Mouse (Mus musculus) embryonic facial prominence, embryonic 10.5 days (tissue): ENCODE results near the gene Wdtc1. TPM values are rescaled to one million over a fixed set of nuclear protein-coding genes. Genes with fewer than 3 reads are reported as not detected.

Source experiments
- DNase-seq: peaks from one replicate; pipeline ENCODE4 v3.0.0-alpha.2; 2017; ENCODE audit warnings: low spot score
- H3K27ac ChIP-seq: fragments of 300-500 bp; sonication (generic); replicated peaks from 2 replicates; pipeline ENCODE4 v1.5.1; 2016; ENCODE audit warnings: mild to moderate bottlenecking
- H3K27me3 ChIP-seq: fragments of 300-500 bp; sonication (generic); replicated peaks from 2 replicates; pipeline ENCODE4 v1.6.1; 2016; ENCODE audit warnings: low read depth, mild to moderate bottlenecking; ENCODE audit not compliant: poor library complexity, severe bottlenecking
- H3K36me3 ChIP-seq: fragments of 300-500 bp; sonication (generic); replicated peaks from 2 replicates; pipeline ENCODE4 v1.6.1; 2016; ENCODE audit warnings: mild to moderate bottlenecking, moderate library complexity
- H3K4me1 ChIP-seq: fragments of 300-500 bp; sonication (generic); 2 replicates; pipeline ENCODE4 v1.6.1; 2016
- H3K4me3 ChIP-seq: fragments of 300-500 bp; sonication (generic); 2 replicates; pipeline ENCODE4 v1.5.1; 2016; ENCODE audit warnings: mild to moderate bottlenecking, moderate library complexity
- H3K9me3 ChIP-seq: fragments of 300-500 bp; sonication (generic); 2 replicates; pipeline ENCODE4 v1.6.1; 2016; ENCODE audit warnings: mild to moderate bottlenecking
- WGBS: fragments of 180-500 bp; shearing (Covaris S2); methylation state at CpG from one replicate; pipeline ENCODE4 v1.1.7; 2016; 5-methylcytosine and 5-hydroxymethylcytosine counted together
- polyA plus RNA-seq: library from polyadenylated mRNA; unstranded; fragments of >200 nt; fragmentation: Nextera tagmentation; extraction: Ambion mirVana; gene quantifications from 2 replicates; pipeline ENCODE4 v1.2.1, GENCODE M21; 2016

The Wdtc1 gene
- polyA plus RNA-seq, 1 experiment from 2014 or later, result 17.7 TPM

DNA sequence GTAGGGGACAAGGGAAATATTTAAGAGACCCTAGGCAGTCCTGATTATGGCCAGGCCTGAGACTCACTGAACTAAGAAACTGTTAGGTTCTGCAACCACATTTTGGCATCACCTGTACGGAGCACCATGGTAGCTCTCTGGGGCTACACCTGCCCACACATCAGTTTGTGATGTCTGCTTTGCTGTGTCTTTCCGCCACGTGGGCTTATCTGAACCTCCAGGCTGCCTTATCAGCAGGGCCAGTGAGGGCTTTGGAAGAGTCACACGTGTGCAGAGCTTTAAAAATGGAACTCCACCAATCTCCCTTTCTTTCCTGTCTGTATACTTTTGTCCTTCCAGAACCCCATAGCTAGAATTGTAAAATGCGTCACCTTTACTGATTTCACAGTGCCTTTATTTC, 67.3 kb downstream of the Wdtc1 start:
- H3K27ac ChIP-seq, result no peak overlapping the region
- H3K4me1 ChIP-seq, result peaks cover 36% of the 10 kb centered on the region
- no peak for DNase-seq
- no peaks in the 10 kb centered on the region for H3K27me3 ChIP-seq
- 0 out of 2 replicates have a peak, but pooled peaks cover 2% of the 10 kb centered on the region for H3K36me3 ChIP-seq
- no peaks in the 10 kb centered on the region for H3K9me3 ChIP-seq
- 83% methylated on average over 5 of the region's 5 CpGs for WGBS
- no peak overlapping the region for H3K4me3 ChIP-seq

DNA sequence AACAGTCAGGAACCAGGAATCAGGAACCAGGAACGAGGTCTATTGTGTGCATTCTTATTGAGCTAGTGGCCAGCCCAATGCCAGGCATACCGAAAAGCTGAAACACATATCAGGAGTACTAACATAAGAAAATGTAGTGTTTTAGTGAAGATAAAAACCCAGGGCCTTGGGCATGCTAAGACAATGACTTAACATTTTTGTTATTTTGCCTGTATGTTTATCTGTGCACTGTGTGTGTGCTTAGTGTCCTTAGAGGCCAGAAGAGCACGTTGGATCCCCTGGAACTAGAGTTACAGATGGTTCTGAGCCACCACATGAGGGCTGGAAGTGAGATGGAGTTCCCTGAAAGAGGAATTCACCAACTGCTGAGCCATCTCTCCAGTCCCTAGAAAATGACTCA, 68.0 kb downstream of the Wdtc1 start:
- DNase-seq, result no peak
- peak overlapping the region; percentile 52; the same call in 1 of the 2 replicates for H3K27ac ChIP-seq
- peaks cover 39% of the 10 kb centered on the region for H3K4me1 ChIP-seq
- H3K36me3 ChIP-seq, result no peaks in the 10 kb centered on the region
- no peaks in the 10 kb centered on the region for H3K9me3 ChIP-seq
- H3K4me3 ChIP-seq, result no peak overlapping the region
- no peaks in the 10 kb centered on the region for H3K27me3 ChIP-seq
- WGBS, result 79% methylated on average over 3 of the region's 3 CpGs

DNA sequence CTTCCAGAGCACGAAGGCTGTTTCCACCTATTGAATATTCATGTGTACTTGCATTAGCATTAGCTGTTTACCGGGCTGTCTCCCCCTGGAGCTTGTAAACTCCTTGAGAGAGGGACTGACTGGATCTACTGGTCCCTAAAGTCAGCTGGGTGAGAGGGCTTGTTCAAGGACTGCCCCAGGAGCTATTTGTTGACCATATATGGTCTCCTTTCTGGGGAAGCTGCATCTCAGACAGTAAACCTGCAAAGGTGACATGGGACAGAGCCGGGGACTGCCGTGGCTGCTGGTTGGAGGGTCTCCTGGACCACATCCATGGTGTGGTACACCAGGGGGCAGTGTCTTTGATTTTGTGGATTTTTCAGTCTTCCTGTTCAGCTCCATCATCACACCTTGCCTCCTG, 70.6 kb downstream of the Wdtc1 start:
- Histone ChIP-seq H3K4me3 (peak overlapping the region; percentile 44), H3K36me3 (no peaks in the 10 kb centered on the region), H3K27me3 (no peaks in the 10 kb centered on the region), H3K9me3 (no peaks in the 10 kb centered on the region), H3K27ac (peak overlapping the region; percentile 88), H3K4me1 (peaks cover 45% of the 10 kb centered on the region)
- peak; percentile 53 for DNase-seq
- WGBS, result 13% methylated on average over 4 of the region's 4 CpGs

DNA sequence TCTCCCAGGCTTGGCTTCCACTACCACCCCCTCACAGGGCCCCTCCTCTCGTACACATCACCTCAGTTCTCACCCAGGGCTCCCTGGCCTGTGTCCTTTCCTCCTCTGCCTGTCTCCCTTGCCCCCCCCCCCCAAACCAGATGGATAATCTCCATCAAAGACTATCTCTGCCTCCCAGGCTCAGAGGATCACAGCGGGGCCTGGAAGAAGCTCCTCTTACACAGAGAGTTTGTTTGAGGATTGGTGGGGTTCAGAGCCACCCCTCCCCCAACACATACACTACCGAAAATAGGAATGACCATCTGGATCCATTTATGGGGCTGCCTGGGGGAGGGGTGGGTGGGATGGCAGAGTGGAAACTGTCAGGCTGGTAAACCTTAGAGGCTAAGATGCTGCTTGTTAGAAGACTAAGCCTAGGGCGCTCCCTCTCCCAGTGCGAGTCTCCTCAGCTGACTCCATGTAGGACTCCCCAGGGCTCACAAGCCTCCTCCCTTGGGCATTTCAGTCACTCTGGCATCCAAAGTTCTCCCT, 71.3 kb downstream of the Wdtc1 start:
- peak; percentile 87 for DNase-seq
- peak overlapping the region; percentile 44 for H3K4me3 ChIP-seq
- 9% methylated on average over 5 of the region's 5 CpGs for WGBS
- no peaks in the 10 kb centered on the region for H3K27me3 ChIP-seq
- H3K9me3 ChIP-seq, result no peaks in the 10 kb centered on the region
- H3K4me1 ChIP-seq, result peaks cover 46% of the 10 kb centered on the region
- H3K36me3 ChIP-seq, result no peaks in the 10 kb centered on the region
- H3K27ac ChIP-seq, result peak overlapping the region; percentile 88

DNA sequence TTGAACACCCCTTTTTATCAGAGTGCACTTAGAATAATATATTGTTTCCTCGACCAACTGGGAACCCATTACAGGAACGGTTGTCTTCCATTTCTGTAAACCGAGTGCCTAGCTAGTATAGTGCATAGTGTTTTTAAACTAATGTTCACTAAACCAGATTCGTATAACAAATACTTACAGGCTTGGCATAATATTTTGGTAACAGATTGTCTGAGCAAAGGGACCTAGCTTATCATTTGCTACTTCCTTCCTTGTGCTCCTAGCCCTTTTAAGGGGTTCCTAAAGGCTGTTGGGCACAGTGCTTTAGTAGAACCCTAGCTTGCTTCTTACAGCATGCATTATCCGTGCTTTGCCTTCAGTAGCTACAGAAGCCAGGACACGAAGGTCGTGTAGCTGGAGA, 71.8 kb downstream of the Wdtc1 start:
- DNase-seq, result no peak
- 39% methylated on average over 7 of the region's 7 CpGs for WGBS
- Histone ChIP-seq H3K27ac (peak overlapping the region; percentile 88), H3K4me3 (peak overlapping the region; percentile 44), H3K36me3 (no peaks in the 10 kb centered on the region), H3K27me3 (no peaks in the 10 kb centered on the region), H3K9me3 (no peaks in the 10 kb centered on the region), H3K4me1 (peaks cover 51% of the 10 kb centered on the region)

DNA sequence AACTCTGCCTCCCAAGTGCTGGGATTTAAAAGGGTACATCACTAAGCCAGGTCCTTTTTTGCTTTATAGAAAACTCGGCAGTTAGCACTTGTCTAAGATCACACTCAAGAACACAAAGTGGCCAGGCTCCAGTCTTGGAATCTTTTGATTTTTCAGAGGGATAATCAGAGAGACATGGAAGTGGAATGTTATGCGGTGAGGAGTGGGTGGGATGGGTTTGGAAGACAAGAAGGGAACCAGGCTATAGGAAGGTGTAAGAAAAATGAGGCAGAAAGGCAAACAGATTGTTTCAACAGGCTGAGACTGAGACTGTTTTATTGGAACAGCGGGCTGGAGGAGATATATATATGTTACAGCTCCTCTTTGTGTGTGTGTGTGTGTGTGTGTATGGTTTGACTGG, 74.8 kb downstream of the Wdtc1 start:
- Histone ChIP-seq H3K27ac (peak overlapping the region; percentile 93), H3K9me3 (no peaks in the 10 kb centered on the region), H3K4me1 (peaks cover 52% of the 10 kb centered on the region), H3K36me3 (peaks cover 25% of the 10 kb centered on the region), H3K27me3 (no peaks in the 10 kb centered on the region), H3K4me3 (peak overlapping the region; percentile 93)
- DNase-seq, result no peak
- WGBS, result 87% methylated on average over 3 of the region's 3 CpGs

DNA sequence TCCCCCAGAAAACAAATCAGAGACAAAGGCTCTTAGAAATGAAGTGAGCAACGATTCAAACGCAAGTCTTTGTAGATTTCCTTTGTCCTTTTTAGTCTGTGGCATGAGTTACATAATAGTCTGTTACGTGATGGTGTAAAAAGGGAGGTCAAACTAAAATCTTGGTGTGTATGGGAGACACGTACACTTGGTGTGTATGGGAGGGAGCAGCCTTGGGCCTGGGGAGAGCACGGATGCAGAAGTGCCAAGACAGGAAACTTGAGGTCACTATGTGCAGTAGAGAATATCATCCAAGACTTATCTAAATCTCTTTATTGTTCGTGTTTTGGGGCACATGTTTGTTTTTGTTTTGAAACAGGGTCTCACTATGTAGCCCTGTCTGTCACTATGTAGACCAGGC, 75.2 kb downstream of the Wdtc1 start:
- WGBS, result 32% methylated on average over 6 of the region's 6 CpGs
- DNase-seq, result no peak
- H3K4me1 ChIP-seq, result peaks cover 48% of the 10 kb centered on the region

DNA sequence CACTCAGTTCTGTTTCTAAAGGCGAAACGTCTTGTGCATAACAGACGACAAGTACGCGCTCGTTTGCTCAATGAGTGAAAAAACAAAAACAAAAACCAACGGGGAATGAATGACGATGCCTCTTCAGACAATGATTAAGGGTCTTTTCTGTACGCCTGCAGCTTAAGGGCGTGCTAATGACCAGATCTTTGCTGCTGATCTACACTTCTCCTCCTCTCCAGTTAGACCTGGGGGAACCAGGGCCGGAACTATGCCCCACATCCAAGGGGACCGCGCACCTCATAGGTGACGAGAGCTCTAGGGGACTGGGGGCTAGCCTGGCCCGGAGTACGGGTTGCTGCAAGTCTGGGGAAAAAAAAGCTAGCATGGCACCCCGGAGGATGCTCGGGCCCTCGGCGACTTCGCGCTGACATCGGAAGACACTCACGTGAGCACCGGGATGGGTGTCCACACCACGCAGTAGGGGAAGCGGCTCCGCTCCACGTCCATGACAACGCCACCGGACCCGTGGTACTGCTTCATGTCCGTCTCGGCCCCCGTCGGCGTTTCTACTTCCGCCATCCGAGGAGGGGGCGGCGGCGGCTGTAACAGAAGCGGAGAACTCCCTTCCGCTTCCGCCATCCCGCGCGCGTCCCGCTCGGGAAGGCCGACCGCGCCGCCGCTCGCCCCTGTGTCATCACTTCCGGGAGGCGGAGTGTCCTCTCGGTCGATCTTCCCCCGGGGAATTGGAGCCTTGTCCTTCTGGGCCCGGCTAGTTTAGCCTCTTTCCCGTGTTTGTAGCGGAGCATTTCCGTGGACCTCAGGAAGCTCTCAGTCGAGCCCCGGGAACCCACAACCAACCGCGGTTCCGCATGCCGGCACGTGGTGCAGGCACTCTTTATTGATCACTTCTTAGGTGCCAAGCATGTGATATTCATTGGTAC, 75.9 kb downstream of the Wdtc1 start, which contains the start of gene Tmem222:
TSS of gene Tmem222 (minus strand) at position 689 of the 923 bp plus-strand sequence.
- Histone ChIP-seq H3K9me3 (no peaks in the 10 kb centered on the region), H3K4me3 (peak within 1 kb of the TSS; percentile 93), H3K36me3 (peaks cover 30% of the 10 kb centered on the region), H3K4me1 (peaks cover 41% of the 10 kb centered on the region), H3K27ac (peak within 1 kb of the TSS; percentile 93), H3K27me3 (no peaks in the 10 kb centered on the region)
- DNase-seq, result peak; percentile 96
- under 1% methylated on average over 73 of the region's 73 CpGs for WGBS

More for the DNA sequence above, 75.2 kb downstream of the Wdtc1 start:
- Histone ChIP-seq H3K36me3 (peaks cover 29% of the 10 kb centered on the region), H3K27ac (peak overlapping the region; percentile 93), H3K4me3 (peak overlapping the region; percentile 93), H3K27me3 (no peaks in the 10 kb centered on the region), H3K9me3 (no peaks in the 10 kb centered on the region)

DNA sequence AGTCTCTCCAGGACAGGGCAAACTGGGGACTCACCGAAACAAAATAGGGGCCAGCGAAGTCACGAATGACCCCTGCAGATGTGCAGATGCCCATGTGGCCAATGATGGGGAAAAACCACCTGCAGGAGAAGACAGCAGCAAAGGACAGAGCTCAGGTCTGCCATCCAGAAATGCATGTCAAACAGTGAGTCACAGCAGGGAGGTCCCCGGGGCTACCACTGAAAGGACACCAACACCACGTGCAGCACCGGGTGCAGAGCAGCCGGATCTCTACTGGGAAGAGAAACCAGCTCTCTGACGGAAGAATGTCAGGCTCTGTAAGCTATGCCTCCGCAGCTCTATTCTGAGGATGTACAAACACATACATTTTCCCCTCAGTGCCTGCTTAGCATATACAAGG, 82.4 kb downstream of the Wdtc1 start:
- Histone ChIP-seq H3K4me1 (peaks cover 5% of the 10 kb centered on the region), H3K36me3 (peaks cover 82% of the 10 kb centered on the region), H3K9me3 (no peaks in the 10 kb centered on the region), H3K4me3 (no peak overlapping the region), H3K27me3 (no peaks in the 10 kb centered on the region), H3K27ac (no peak overlapping the region)
- 92% methylated on average over 9 of the region's 9 CpGs for WGBS
- DNase-seq, result no peak

DNA sequence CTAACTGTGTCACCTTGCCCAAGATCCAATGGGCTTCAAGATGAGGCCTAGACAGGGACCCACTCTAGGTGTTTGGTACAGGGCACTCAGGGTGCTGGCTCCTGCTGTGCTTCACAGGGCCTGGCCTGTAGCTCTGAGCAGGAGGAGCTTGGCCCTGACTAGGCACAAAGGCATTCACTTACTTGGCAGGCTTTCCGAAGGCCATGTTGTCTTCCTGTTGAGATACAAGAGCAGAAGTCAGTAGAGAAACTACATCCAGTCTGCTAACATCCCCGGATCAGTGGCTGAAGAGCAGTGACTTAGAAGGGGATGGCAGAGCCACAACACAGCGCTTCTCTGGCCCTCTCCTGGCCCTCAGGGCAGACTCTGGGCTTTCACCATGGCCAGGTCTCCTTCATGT, 83.7 kb downstream of the Wdtc1 start:
- Histone ChIP-seq H3K36me3 (peaks cover 82% of the 10 kb centered on the region), H3K27ac (no peak overlapping the region), H3K9me3 (peaks cover 1% of the 10 kb centered on the region; the same call in 1 of the 2 replicates), H3K4me1 (no peaks in the 10 kb centered on the region), H3K4me3 (no peak overlapping the region), H3K27me3 (no peaks in the 10 kb centered on the region)
- WGBS, result 93% methylated on average over 3 of the region's 3 CpGs
- no peak for DNase-seq

DNA sequence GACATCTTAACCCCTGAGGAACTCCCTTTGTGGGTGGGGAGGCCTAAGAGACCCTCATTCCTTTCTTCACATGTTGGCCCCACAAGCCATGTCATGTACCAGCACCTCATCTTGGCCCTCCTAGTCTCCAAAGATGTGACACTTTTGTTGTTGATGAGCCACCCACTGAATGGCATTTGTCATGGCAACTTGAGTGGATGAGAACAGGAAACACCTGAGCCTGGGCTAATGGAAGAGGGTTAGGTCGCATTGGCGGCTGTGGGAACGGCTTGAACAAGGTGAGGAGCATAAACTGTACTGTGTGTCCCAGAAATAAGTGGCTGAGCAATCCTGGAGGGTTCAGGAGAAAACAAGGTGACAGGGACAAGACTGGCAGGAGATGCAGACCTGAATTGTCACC, 84.3 kb downstream of the Wdtc1 start:
- Histone ChIP-seq H3K27me3 (no peaks in the 10 kb centered on the region), H3K9me3 (peaks cover 4% of the 10 kb centered on the region; the same call in 1 of the 2 replicates), H3K36me3 (peaks cover 82% of the 10 kb centered on the region), H3K27ac (no peak overlapping the region), H3K4me1 (no peaks in the 10 kb centered on the region), H3K4me3 (no peak overlapping the region)
- 95% methylated on average over 3 of the region's 3 CpGs for WGBS
- no peak for DNase-seq

DNA sequence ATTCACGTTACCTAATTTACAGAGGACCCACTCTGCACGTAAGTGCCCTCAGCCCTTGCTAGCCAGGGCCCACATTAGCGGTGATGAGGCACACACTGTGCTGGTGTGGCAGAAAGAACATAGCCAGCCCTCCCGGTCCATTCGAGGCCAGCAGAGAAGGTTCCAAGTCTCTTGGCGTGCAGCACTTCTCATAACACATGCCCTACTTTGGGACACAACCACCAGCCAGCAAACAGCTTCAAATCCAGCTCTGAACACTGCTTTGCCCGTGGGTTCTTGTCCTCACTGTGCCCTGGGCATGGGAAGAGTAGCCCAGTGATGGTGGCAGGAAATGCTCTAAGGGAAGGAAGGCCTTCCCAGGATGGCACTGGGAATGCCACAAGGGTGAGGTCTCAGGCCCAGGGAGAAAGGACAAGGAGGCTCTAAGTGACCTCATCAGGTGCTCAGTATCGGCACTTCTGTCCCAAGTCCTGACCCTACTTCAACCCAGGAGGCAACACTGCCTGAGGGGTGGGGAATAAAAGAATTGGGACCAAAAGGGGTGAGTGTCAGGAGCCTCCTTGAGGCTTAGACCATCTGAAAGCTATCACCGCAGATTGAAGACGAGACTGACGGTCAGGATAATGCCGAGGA, 86.9 kb downstream of the Wdtc1 start:
- H3K27ac ChIP-seq, result no peak overlapping the region
- H3K4me1 ChIP-seq, result peaks cover 14% of the 10 kb centered on the region
- DNase-seq, result no peak
- H3K36me3 ChIP-seq, result peaks cover 85% of the 10 kb centered on the region
- peaks cover 6% of the 10 kb centered on the region; the same call in 1 of the 2 replicates for H3K9me3 ChIP-seq
- 90% methylated on average over 12 of the region's 12 CpGs for WGBS
- H3K4me3 ChIP-seq, result no peak overlapping the region
- no peaks in the 10 kb centered on the region for H3K27me3 ChIP-seq
